Mouse (Mus musculus) left cerebral cortex, adult 11 months (tissue): ENCODE results near the gene Tmem260.
"Not testable (repeated sequence)": the region's sequence is repeated elsewhere in the genome, so short reads cannot be mapped to it uniquely, and the experiment has no call there.

ENCODE experiments used
- DNase-seq: peaks from one replicate; pipeline ENCODE4 v3.0.0; 2022; ENCODE audit warnings: low spot score

Tmem260 gene

GRCm38 (mm10) chr14:48445984-48446683 is at the start of gene Tmem260:
TSS of gene Tmem260 (plus strand) at chr14:48446124.
- DNase-seq = peak; percentile 88

- DNase-seq = no peak
These were observed 39.8 kb upstream of the Tmem260 start for GRCm38 (mm10) chr14:48406086-48406485.

GRCm38 (mm10) chr14:48417064-48417463 is 28.9 kb upstream of the Tmem260 start:
- no peak for DNase-seq

GRCm38 (mm10) chr14:48418264-48418663 is 27.7 kb upstream of the Tmem260 start:
- DNase-seq = no peak

GRCm38 (mm10) chr14:48418672-48419071 is 27.3 kb upstream of the Tmem260 start:
- no peak for DNase-seq

- peak; percentile 48 for DNase-seq
These were observed 24.4 kb upstream of the Tmem260 start for GRCm38 (mm10) chr14:48421476-48421875.

- no peak for DNase-seq
These were observed 23.9 kb upstream of the Tmem260 start for GRCm38 (mm10) chr14:48421996-48422395.

- no peak for DNase-seq
These were observed 23.5 kb upstream of the Tmem260 start for GRCm38 (mm10) chr14:48422436-48422835.

- DNase-seq = no peak
These were observed 23.0 kb upstream of the Tmem260 start for GRCm38 (mm10) chr14:48422901-48423300.

GRCm38 (mm10) chr14:48431978-48432377 is 13.9 kb upstream of the Tmem260 start:
- DNase-seq = no peak

GRCm38 (mm10) chr14:48443796-48444195 is 2.1 kb upstream of the Tmem260 start:
- no peak for DNase-seq

GRCm38 (mm10) chr14:48451966-48452407 is 6.1 kb downstream of the Tmem260 start:
- DNase-seq = no peak

- no peak for DNase-seq
These were observed 7.5 kb downstream of the Tmem260 start for GRCm38 (mm10) chr14:48453411-48453810.

GRCm38 (mm10) chr14:48456305-48457092 is 10.6 kb downstream of the Tmem260 start:
- DNase-seq = no peak

- DNase-seq = no peak
These were observed 11.5 kb downstream of the Tmem260 start for GRCm38 (mm10) chr14:48457288-48457938.

GRCm38 (mm10) chr14:48458901-48459300 is 13.0 kb downstream of the Tmem260 start:
- DNase-seq = no peak

GRCm38 (mm10) chr14:48468339-48468738 is 22.4 kb downstream of the Tmem260 start:
- DNase-seq = no peak

GRCm38 (mm10) chr14:48470742-48471487 is 25.0 kb downstream of the Tmem260 start:
- DNase-seq = no peak

GRCm38 (mm10) chr14:48472179-48472578 is 26.3 kb downstream of the Tmem260 start:
- DNase-seq = peak; percentile 59

GRCm38 (mm10) chr14:48475370-48475769 is 29.4 kb downstream of the Tmem260 start:
- no peak for DNase-seq

- DNase-seq = not testable (repeated sequence)
These were observed 29.9 kb downstream of the Tmem260 start for GRCm38 (mm10) chr14:48475834-48476233.

- no peak for DNase-seq
These were observed 30.4 kb downstream of the Tmem260 start for GRCm38 (mm10) chr14:48476278-48476677.
